Mouse (Mus musculus) lung, postnatal 10 days (tissue): Measurements from ENCODE around the gene Ackr3.
A peak's percentile ranks its signal among the peaks of the same experiment; 100 is the strongest.

Experiments used
- DNase-seq: peaks from one replicate; pipeline ENCODE4 v3.0.0; 2021

Gene Ackr3

DNA sequence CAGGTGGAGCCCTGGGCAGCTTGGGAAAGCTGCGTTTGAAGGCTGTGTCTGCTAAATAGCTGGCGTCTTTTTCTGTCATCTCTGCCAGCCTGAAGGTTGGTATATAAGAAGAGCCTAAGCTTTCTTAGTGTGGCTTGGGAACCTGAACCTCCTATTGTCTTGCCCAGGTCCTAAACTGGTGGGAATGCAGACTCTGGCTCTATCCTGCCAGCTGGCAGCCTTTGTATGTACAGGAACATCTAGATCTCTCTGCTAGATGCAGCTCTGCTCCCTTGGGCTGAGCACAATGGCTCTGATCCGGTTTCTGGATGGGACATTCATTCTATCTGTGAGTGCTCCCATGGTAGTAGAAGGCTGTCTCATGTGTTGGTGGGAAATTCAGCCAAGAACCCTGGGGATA, 2.9 kb downstream of the Ackr3 start:
- no peak for DNase-seq

DNA sequence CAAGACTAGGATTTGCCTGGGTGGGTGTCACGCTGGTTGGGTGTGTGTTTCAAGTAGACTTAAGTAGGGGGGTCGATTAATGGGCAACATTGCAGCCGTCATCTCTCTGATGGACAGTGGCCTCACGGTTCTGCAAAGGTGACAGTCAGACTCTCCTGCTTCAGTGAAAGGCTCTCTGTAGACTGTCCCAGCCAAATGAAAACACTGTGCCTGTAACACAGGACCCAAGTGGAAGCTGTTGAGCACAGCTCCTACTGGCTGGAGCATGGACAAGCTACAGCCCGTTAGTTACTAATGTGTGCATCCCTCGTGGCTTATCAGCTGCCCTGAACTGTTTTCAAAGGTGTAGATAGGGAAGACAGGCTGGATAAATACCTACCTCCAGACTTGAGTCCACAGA, 3.5 kb downstream of the Ackr3 start:
- no peak for DNase-seq

- no peak for DNase-seq
Measured at GRCm38 (mm10) chr1:90207739-90208502, 4.1 kb downstream of the Ackr3 start.

DNA sequence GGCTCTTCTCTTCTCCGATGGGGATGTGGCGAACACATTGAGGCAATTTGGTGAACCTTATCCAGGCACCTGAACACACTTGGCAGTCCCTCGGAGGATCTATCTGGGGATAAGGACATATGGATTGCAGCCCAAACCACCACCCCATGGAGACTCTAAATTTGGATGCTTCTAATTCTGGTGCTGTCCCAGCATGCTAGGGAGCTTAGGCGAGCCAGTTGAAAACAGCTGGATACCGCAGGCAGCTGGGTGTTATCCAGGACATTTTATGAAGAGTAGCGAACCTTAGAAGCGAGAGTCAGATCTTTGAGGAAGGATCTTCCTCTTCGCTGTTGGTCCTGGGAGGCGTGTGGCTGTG, 4.7 kb downstream of the Ackr3 start:
- no peak for DNase-seq

- no peak for DNase-seq
Measured at GRCm38 (mm10) chr1:90209069-90209468, 5.3 kb downstream of the Ackr3 start.

GRCm38 (mm10) chr1:90209741-90210140, 6.0 kb downstream of the Ackr3 start:
- DNase-seq, result no peak

DNA sequence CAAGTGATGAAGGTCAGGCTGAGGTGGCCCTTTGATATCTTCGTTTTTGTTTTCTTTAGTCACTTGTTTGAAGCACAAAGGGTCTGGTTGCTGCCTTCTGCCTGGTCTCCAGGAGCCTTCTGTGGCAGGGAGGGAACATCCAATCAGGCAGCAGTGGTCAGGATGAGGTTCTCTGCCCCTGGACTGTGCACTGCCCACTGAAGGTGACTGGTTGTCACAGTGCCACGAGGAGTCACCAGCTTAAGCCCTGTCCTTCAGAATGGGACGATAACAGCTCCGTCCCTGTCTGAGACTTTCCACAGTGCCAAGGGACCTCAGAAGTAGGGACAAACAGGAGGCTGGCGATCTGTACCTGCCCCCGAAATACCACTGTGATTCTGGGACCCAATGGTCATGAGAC, 6.6 kb downstream of the Ackr3 start:
- no peak for DNase-seq

DNA sequence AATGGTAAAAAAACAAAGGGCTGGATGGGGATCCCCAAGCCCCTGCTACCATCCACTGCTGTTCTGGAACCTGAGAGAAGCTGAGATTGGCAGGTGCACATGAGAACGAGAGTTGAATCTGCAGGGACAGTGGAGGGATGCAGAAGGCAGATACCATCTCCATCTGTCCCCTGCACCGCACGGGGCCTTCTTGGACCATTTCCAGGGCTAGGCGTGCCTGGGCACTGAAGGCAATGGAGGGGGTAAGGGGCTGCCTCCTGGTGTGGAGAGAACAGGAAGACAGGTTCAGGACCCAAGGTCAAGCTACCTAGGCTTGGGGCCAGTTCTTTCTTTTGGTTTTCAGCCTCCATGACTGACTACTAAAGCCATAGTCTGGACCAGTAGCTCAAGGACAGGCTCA, 7.0 kb downstream of the Ackr3 start:
- DNase-seq, result no peak

- no peak for DNase-seq
Measured at GRCm38 (mm10) chr1:90212376-90212775, 8.6 kb downstream of the Ackr3 start.

GRCm38 (mm10) chr1:90212901-90213300, 9.1 kb downstream of the Ackr3 start:
- DNase-seq, result no peak

DNA sequence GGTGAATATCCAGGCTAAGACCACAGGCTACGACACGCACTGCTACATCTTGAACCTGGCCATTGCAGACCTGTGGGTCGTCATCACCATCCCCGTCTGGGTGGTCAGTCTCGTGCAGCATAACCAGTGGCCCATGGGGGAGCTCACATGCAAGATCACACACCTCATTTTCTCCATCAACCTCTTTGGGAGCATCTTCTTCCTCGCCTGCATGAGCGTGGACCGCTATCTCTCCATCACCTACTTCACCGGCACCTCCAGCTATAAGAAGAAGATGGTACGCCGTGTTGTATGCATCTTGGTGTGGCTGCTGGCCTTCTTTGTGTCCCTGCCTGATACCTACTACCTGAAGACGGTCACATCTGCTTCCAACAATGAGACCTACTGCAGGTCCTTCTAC, 10.2 kb downstream of the Ackr3 start:
- no peak for DNase-seq

DNA sequence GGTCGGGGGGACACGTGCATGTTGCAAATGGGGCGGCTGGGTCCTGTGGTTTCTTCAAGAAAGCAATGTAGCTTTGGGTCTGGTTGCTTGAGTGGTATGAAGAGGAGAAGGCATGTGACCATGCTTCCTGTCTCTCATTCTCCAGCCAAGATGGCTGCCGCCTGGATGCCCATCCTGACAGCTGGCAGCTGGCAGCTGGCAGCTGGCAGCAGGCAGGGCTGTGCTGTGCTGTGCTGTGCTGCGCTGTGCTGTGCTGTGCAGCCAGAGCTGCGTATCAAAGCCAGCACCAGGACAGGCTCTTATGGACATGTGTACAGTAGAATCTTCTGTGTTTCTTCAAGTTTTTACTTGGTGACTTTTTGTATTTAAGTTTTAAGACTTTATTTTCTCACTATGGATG, 11.1 kb downstream of the Ackr3 start:
- no peak for DNase-seq

GRCm38 (mm10) chr1:90215881-90216280, 12.1 kb downstream of the Ackr3 start:
- no peak for DNase-seq

- DNase-seq, result no peak
Measured at GRCm38 (mm10) chr1:90216395-90216794, 12.6 kb downstream of the Ackr3 start.

DNA sequence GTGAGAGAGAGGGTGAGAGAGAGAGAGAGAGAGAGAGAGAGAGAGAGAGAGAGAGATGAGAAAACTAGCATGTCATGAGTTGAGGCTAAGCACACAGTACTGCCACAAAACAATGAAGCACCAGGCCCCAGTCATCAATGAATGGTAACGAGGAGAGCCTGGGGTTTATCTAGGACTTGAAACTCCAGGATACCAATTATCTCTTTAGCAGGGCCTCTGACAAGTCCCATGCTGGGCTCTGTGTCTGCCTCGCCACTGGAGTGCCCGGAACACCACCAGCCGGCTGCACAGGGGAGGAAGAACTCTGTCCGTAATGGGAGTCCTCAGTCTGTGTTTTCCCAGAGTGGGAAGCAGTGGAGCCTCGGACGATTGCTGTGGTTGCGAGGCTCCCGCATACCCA, 16.5 kb downstream of the Ackr3 start:
- DNase-seq, result no peak

DNA sequence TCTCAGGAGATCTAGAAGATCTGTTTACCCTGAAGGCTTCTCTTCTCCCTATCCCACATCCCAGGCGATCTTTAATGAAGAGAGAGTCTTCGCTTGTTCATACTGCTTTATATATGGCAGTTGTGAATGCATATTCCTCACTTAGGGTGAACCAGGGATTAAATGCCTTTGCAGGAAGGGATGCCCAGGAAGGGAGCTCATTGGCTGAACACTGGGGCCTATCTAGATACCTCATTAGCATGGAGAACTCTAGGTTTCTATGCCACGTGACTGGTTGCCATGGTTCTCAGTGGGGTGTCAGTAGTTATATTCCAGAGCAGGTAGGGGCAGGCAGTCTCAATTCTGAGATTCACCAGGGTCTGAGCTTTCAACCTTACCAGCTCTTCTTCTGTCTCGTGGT, 17.1 kb downstream of the Ackr3 start:
- no peak for DNase-seq

GRCm38 (mm10) chr1:90221811-90222361, 18.1 kb downstream of the Ackr3 start:
- DNase-seq, result no peak

- DNase-seq, result no peak
Measured at GRCm38 (mm10) chr1:90222427-90222901, 18.7 kb downstream of the Ackr3 start.

DNA sequence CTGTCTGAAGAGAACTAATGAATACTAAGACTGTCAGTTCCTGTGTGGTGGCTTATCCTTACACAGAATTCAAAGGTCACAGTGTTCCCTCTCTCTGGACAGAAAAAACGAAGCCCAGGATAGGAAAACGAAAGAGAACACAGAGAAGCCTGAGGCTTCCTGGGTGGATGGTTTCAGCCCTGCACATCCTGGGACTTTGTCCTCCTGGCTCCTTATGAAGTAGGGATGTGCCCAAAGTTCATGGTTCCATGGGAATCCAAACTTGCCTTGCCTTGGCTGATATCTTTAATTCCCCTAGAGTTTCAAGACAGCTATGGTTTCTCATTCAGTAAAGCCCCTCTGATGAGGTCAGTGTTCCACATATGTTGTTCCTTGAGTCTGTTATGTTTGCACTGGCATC, 19.2 kb downstream of the Ackr3 start:
- DNase-seq, result no peak

GRCm38 (mm10) chr1:90225603-90226254, 21.9 kb downstream of the Ackr3 start:
- peak; percentile 91 for DNase-seq

GRCm38 (mm10) chr1:90227684-90228322, 24.0 kb downstream of the Ackr3 start:
- DNase-seq, result no peak

DNA sequence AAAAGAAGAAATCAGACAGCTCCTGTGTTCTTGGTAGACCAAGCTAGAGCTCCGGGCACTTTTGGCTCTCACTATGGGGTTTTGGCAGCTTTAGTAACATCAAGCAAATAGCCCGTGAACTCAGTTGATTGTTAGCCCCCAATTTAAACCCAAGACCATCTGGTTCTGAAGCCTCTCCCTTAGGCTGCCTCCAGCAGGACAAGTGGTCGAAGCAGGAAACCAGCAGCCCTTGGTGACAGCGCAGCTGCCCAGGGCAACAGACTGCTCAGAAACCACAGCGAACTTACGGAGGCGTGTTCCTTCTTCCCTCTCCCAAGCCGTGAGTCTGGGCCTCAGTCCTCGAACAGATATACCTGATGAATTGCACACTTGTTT, 24.5 kb downstream of the Ackr3 start:
- no peak for DNase-seq

- DNase-seq, result no peak
Measured at GRCm38 (mm10) chr1:90230611-90231010, 26.8 kb downstream of the Ackr3 start.
